Mouse (Mus musculus) heart, embryonic 11.5 days (tissue): ENCODE data around the gene Trappc3l. TPM values are rescaled to one million over a fixed set of nuclear protein-coding genes. Genes with fewer than 3 reads are reported as not detected.
A peak's percentile ranks its signal among the peaks of the same experiment; 100 is the strongest.

ENCODE experiments used
- ATAC-seq: fragments of 200-750 bp; cut with Nextera tagmentation; replicated peaks from 2 replicates; pipeline ENCODE4 v1.8.0; 2017; ENCODE audit warnings: moderate library complexity; ENCODE audit not compliant: insufficient number of reproducible peaks, low FRiP score, low TSS enrichment
- H3K27ac ChIP-seq: fragments of 300-500 bp; sonication (generic); 2 replicates; pipeline ENCODE4 v1.5.1; 2014; ENCODE audit warnings: mild to moderate bottlenecking, low read depth, low read length
- H3K27me3 ChIP-seq: fragments of 300-500 bp; sonication (generic); 2 replicates; pipeline ENCODE4 v1.6.1; 2014; ENCODE audit warnings: mild to moderate bottlenecking, low read length, mixed read lengths; ENCODE audit not compliant: control insufficient read depth, insufficient read depth
- H3K36me3 ChIP-seq: fragments of 300-500 bp; sonication (generic); 2 replicates; pipeline ENCODE4 v1.6.1; 2014; ENCODE audit warnings: mild to moderate bottlenecking, low read length, moderate library complexity, mixed read lengths; ENCODE audit not compliant: control insufficient read depth, insufficient read depth
- H3K4me1 ChIP-seq: fragments of 300-500 bp; sonication (generic); 2 replicates; pipeline ENCODE4 v1.6.1; 2014; ENCODE audit warnings: low read length; ENCODE audit not compliant: control insufficient read depth, insufficient read depth
- H3K4me2 ChIP-seq: fragments of 300-500 bp; sonication (generic); 2 replicates; pipeline ENCODE4 v1.6.1; 2014; ENCODE audit warnings: mild to moderate bottlenecking, moderate library complexity
- H3K4me3 ChIP-seq: fragments of 300-500 bp; sonication (generic); 2 replicates; pipeline ENCODE4 v1.5.1; 2014; ENCODE audit warnings: low read depth, low read length
- H3K9ac ChIP-seq: fragments of 300-500 bp; sonication (generic); 2 replicates; pipeline ENCODE4 v1.6.1; 2014; ENCODE audit warnings: mild to moderate bottlenecking, low read depth, low read length, moderate library complexity
- H3K9me3 ChIP-seq: fragments of 300-500 bp; sonication (generic); replicated peaks from 2 replicates; pipeline ENCODE4 v1.6.1; 2016; ENCODE audit warnings: low read length; ENCODE audit not compliant: control insufficient read depth
- WGBS: fragments of 180-500 bp; shearing (Covaris S2); extraction: QIAGEN DNeasy Blood & Tissue Kit; methylation state at CpG from one replicate; pipeline ENCODE4 v1.1.7; 2014; ENCODE audit not compliant: insufficient replicate concordance; 5-methylcytosine and 5-hydroxymethylcytosine counted together
- polyA plus RNA-seq: library from polyadenylated mRNA; unstranded; fragments of >200 nt; fragmentation: Nextera tagmentation; extraction: Ambion mirVana; gene quantifications from 2 replicates; pipeline ENCODE4 v1.2.1, GENCODE M21; 2014

The Trappc3l gene
- polyA plus RNA-seq, 1 experiment from 2014 or later: not detected

DNA sequence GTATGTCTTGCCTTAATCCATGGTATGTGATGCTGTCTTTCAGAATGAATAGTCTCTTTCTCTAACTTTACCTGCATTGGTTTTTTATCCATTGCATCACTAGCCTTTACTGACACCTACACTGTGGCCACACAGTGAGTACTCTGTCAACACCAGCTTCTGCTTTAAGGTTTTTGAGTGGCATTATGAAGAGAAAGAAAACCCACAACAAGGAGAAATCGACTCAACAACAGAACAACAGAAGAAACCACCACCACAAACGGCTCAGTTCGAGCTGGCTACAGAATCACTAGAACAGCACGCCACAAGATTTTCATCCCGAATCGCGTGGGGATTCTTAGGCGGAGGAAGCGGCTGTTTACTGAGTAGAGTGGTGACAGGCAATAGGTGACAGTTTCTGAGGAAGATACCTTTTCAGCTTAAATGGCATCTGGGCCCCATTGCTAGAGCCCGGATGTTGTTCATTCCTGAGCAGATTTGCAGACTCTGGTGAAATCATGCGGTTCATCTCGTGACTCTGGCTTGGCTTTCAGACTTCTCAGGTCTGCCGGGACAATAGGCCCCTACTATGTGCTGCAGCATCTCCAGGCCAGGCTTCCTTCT, 73.6 kb downstream of the Trappc3l start:
- Histone ChIP-seq H3K4me1 (no peaks in the 10 kb centered on the region), H3K27ac (no peak overlapping the region), H3K4me3 (no peak overlapping the region), H3K9me3 (no peaks in the 10 kb centered on the region), H3K9ac (no peak overlapping the region), H3K27me3 (no peaks in the 10 kb centered on the region), H3K36me3 (no peaks in the 10 kb centered on the region), H3K4me2 (no peak overlapping the region)
- 74% methylated on average over 13 of the region's 13 CpGs for WGBS
- no peak for ATAC-seq

GRCm38 (mm10) chr10:34111964-34112738, 74.8 kb downstream of the Trappc3l start:
- H3K9me3 ChIP-seq: no peaks in the 10 kb centered on the region
- H3K27me3 ChIP-seq: no peaks in the 10 kb centered on the region
- 64% methylated on average over 4 of the region's 4 CpGs for WGBS
- H3K27ac ChIP-seq: no peak overlapping the region
- H3K4me2 ChIP-seq: no peak overlapping the region
- H3K4me3 ChIP-seq: no peak overlapping the region
- ATAC-seq: no peak
- no peaks in the 10 kb centered on the region for H3K4me1 ChIP-seq
- no peak overlapping the region for H3K9ac ChIP-seq
- no peaks in the 10 kb centered on the region for H3K36me3 ChIP-seq

GRCm38 (mm10) chr10:34117131-34117530, 79.7 kb downstream of the Trappc3l start:
- Histone ChIP-seq H3K9me3 (no peaks in the 10 kb centered on the region), H3K4me3 (no peak overlapping the region), H3K4me1 (no peaks in the 10 kb centered on the region), H3K4me2 (no peak overlapping the region), H3K36me3 (no peaks in the 10 kb centered on the region), H3K9ac (no peak overlapping the region), H3K27ac (no peak overlapping the region), H3K27me3 (no peaks in the 10 kb centered on the region)
- WGBS: 54% methylated on average over 3 of the region's 3 CpGs
- ATAC-seq: no peak

- Histone ChIP-seq H3K27ac (no peak overlapping the region), H3K4me3 (no peak overlapping the region), H3K36me3 (no peaks in the 10 kb centered on the region), H3K27me3 (no peaks in the 10 kb centered on the region), H3K4me1 (no peaks in the 10 kb centered on the region), H3K4me2 (no peak overlapping the region), H3K9ac (no peak overlapping the region), H3K9me3 (no peaks in the 10 kb centered on the region)
- ATAC-seq: no peak
Measured at GRCm38 (mm10) chr10:34117770-34118169, 80.4 kb downstream of the Trappc3l start.

GRCm38 (mm10) chr10:34118421-34118820, 81.0 kb downstream of the Trappc3l start:
- no peak for ATAC-seq
- WGBS: 89% methylated on average over 2 of the region's 2 CpGs
- Histone ChIP-seq H3K36me3 (no peaks in the 10 kb centered on the region), H3K27me3 (no peaks in the 10 kb centered on the region), H3K4me2 (no peak overlapping the region), H3K9me3 (no peaks in the 10 kb centered on the region), H3K4me1 (no peaks in the 10 kb centered on the region), H3K4me3 (no peak overlapping the region), H3K9ac (no peak overlapping the region), H3K27ac (no peak overlapping the region)

DNA sequence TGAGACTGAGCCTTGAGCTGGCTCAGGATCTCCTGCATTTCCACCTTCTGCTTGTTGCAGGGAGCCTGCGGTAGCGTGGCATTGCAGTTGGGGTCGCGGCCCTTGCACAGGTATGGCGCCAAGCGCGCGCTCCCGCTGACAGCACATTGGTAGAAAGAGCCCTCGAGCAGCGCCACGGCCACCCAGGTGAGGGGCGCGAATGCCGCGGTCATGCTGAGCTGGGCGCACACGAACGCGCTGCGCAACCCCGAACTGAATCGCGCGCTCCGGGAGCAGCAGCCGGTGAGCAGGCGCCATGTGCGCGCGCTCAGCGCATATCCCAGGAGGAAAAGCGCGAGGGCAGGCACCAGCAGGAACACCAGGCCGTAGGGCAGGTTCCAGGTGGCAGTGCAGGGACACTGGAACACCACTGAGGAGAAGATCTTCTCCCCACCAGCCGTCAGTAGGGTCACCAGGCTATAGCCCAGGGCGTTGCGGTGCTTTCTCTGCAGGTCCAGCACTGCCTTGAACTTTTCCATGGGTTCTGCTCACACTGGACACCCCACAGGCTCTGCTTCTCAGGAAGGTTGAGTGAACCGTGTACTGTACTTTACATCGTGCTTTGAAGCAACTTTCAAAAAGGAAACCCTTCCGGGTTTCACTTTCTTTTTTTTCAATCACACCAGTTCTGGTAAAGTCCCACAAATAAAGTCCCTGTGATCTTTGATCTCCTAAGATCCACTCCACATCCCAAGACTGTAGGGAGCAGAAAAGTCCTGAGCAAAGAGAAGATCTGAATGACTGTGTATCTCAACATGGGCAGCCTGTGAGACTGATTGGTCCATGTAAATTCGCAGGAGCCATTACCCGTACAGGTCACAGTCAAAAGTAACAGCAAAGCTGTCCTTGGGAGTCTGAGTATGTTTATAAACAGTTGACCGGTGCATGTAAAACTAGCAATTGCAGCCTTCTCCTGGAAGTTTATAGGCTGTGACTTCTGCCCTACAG, 90.3 kb downstream of the Trappc3l start, which contains the start of gene Calhm6:
Calhm6 (minus strand) TSS at position 593 of the 987 bp plus-strand sequence.
- no peaks in the 10 kb centered on the region for H3K36me3 ChIP-seq
- 17% methylated on average over 44 of the region's 44 CpGs for WGBS

GRCm38 (mm10) chr10:34128391-34128790, 91.0 kb downstream of the Trappc3l start:
- Histone ChIP-seq H3K4me2 (no peak overlapping the region), H3K27me3 (no peaks in the 10 kb centered on the region), H3K4me3 (no peak overlapping the region), H3K4me1 (0 out of 2 replicates have a peak, but pooled peaks cover 2% of the 10 kb centered on the region), H3K36me3 (no peaks in the 10 kb centered on the region), H3K27ac (no peak overlapping the region), H3K9me3 (no peaks in the 10 kb centered on the region), H3K9ac (no peak overlapping the region)
- 81% methylated on average over 6 of the region's 6 CpGs for WGBS
- no peak for ATAC-seq

More for the DNA sequence above, 90.3 kb downstream of the Trappc3l start, which contains the start of gene Calhm6:
- peak within 1 kb of the TSS; percentile 16; the same call in 1 of the 2 replicates for H3K9ac ChIP-seq
- H3K27me3 ChIP-seq: no peaks in the 10 kb centered on the region
- no peaks in the 10 kb centered on the region for H3K9me3 ChIP-seq
- H3K4me1 ChIP-seq: 0 out of 2 replicates have a peak, but pooled peaks cover 2% of the 10 kb centered on the region
- H3K4me3 ChIP-seq: peak within 1 kb of the TSS; percentile 44
- peak within 1 kb of the TSS; percentile 75 for H3K4me2 ChIP-seq
- H3K27ac ChIP-seq: no peak within 1 kb of the TSS
- ATAC-seq: peak; percentile 46; the same call in 1 of the 2 replicates

GRCm38 (mm10) chr10:34131356-34131755, 94.0 kb downstream of the Trappc3l start:
- Histone ChIP-seq H3K9me3 (no peaks in the 10 kb centered on the region), H3K36me3 (no peaks in the 10 kb centered on the region), H3K27me3 (no peaks in the 10 kb centered on the region), H3K4me3 (no peak overlapping the region), H3K4me1 (0 out of 2 replicates have a peak, but pooled peaks cover 2% of the 10 kb centered on the region), H3K27ac (no peak overlapping the region), H3K4me2 (no peak overlapping the region), H3K9ac (no peak overlapping the region)
- no peak for ATAC-seq
- 65% methylated on average over 2 of the region's 2 CpGs for WGBS
